Mouse (Mus musculus): Measurements from ENCODE around the gene Ptprt. TPM values are rescaled to one million over a fixed set of nuclear protein-coding genes. Genes with fewer than 3 reads are reported as not detected.
A peak's percentile ranks its signal among the peaks of the same experiment; 100 is the strongest.

Gene Ptprt
- polyA plus RNA-seq, 1 experiment from 2014 or later = 4.6 TPM

DNA sequence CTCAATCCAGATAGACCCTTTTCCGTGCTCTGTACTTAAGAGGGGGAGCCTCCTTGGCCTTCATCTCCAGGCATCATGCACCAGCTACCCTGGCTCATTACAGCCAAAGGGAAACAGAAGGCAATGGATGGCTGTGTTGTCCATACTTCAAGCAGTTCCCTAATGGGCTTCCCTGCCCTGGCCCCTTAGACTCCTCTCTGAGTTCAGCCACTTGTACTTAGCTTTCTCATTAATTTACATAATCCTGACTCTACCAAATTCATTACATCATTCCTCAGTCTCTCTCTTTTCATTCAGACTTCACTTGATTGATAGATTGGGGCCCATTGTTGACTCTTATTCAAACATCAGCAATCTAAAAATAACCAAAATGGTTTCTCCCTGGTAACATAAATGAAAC, 320.7 kb downstream of the Ptprt start:
- Histone ChIP-seq H3K9ac (ENCODE audit: low read depth, low read length) (no peak overlapping the region), H3K36me3 (ENCODE audit: control insufficient read depth, insufficient read depth, low read length) (no peaks in the 10 kb centered on the region), H3K27me3 (ENCODE audit: control insufficient read depth, insufficient read depth, low read length) (no peaks in the 10 kb centered on the region), H3K27ac (ENCODE audit: low read depth, low read length) (no peak overlapping the region), H3K4me3 (ENCODE audit: low read length) (no peak overlapping the region), H3K4me1 (ENCODE audit: control insufficient read depth, insufficient read depth, low read length) (no peaks in the 10 kb centered on the region), H3K4me2 (replicated peaks; ENCODE audit: low read depth, low read length) (no peak overlapping the region), H3K9me3 (ENCODE audit: control insufficient read depth, low read length) (no peaks in the 10 kb centered on the region)
- ATAC-seq (ENCODE audit: low FRiP score, low TSS enrichment) = no peak
- WGBS = 83% methylated on average over 1 of the region's 1 CpGs

DNA sequence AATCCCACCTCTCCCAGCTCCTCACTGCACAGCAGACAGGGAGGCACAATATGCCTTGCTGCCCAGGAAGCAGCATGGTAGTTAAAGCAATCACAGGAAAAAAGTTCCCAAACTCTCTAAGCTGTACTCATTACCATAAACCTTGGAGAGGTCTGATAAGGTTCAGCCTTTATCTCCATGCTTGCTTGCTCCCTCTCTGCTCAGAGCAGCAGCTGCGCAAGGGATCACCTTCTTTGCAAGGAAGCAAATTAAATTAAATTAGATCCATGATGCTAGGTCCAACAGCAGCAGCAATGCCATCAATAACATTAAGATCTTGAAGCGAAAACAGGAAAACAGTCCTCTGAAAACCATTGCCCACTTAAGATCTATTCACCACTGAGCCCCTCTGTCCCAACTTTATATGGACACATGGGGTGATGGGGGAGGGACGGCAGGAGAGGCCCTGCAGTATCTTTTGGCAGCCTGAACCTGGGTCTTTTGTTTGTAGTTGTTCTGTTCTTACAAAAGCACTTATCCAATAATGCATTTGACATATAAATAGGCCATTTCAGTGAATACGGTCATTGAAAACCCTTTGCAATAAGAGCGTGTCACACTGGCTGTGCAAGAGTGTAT, 328.8 kb downstream of the Ptprt start:
- Histone ChIP-seq H3K4me2 (replicated peaks; ENCODE audit: low read depth, low read length) (no peak overlapping the region), H3K27me3 (ENCODE audit: control insufficient read depth, insufficient read depth, low read length) (no peaks in the 10 kb centered on the region), H3K9ac (ENCODE audit: low read depth, low read length) (no peak overlapping the region), H3K36me3 (ENCODE audit: control insufficient read depth, insufficient read depth, low read length) (no peaks in the 10 kb centered on the region), H3K9me3 (ENCODE audit: control insufficient read depth, low read length) (no peaks in the 10 kb centered on the region), H3K27ac (ENCODE audit: low read depth, low read length) (no peak overlapping the region), H3K4me1 (ENCODE audit: control insufficient read depth, insufficient read depth, low read length) (no peaks in the 10 kb centered on the region), H3K4me3 (ENCODE audit: low read length) (no peak overlapping the region)
- ATAC-seq (ENCODE audit: low FRiP score, low TSS enrichment) = no peak
- 81% methylated on average over 5 of the region's 5 CpGs for WGBS

DNA sequence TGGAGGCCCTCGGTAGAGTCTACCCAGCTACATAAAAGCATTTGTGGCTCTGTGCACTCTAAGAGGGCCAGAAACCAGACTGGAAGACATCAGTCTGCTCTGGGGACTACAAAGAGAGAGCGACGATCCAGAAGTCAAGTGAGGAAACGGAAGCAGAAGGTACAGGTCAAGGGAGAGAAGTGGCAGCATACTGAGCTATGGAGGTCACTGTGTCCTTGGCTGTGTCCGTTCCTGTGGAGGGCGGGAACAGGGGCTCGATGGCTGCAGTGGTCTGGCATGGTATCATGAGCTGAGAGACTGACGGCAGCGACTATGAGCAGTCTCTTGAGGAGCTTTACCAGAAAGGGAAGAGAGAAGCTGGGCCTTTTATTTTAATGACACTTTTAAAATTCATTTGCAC, 331.5 kb downstream of the Ptprt start:
- Histone ChIP-seq H3K4me1 (ENCODE audit: control insufficient read depth, insufficient read depth, low read length) (no peaks in the 10 kb centered on the region), H3K9ac (ENCODE audit: low read depth, low read length) (no peak overlapping the region), H3K36me3 (ENCODE audit: control insufficient read depth, insufficient read depth, low read length) (no peaks in the 10 kb centered on the region), H3K4me2 (replicated peaks; ENCODE audit: low read depth, low read length) (no peak overlapping the region), H3K27ac (ENCODE audit: low read depth, low read length) (no peak overlapping the region), H3K9me3 (ENCODE audit: control insufficient read depth, low read length) (no peaks in the 10 kb centered on the region), H3K27me3 (ENCODE audit: control insufficient read depth, insufficient read depth, low read length) (no peaks in the 10 kb centered on the region), H3K4me3 (ENCODE audit: low read length) (no peak overlapping the region)
- WGBS = 85% methylated on average over 9 of the region's 9 CpGs
- no peak for ATAC-seq (ENCODE audit: low FRiP score, low TSS enrichment)

DNA sequence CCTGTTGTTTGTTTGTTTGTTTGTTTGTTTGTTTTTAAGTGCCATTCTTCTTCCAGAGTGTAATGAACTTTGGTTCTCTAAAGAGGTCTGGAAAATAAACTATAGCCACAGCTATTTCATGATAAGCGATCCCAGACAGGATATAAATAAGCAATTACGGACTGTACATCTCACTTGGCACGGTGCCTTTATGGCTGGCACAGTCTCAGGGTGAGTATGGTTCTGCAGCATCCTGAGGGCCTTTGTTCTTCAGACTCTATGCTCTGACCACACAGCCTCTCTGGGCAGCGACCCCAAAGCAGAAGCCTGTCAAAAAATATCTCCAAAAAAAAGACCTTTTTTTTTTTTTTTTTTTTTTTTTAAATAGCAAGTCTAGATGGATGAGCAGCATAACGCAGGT, 338.5 kb downstream of the Ptprt start:
- Histone ChIP-seq H3K27me3 (ENCODE audit: control insufficient read depth, insufficient read depth, low read length) (no peaks in the 10 kb centered on the region), H3K4me1 (ENCODE audit: control insufficient read depth, insufficient read depth, low read length) (no peaks in the 10 kb centered on the region), H3K4me3 (ENCODE audit: low read length) (no peak overlapping the region), H3K36me3 (ENCODE audit: control insufficient read depth, insufficient read depth, low read length) (no peaks in the 10 kb centered on the region), H3K4me2 (replicated peaks; ENCODE audit: low read depth, low read length) (no peak overlapping the region), H3K9me3 (ENCODE audit: control insufficient read depth, low read length) (no peaks in the 10 kb centered on the region), H3K27ac (ENCODE audit: low read depth, low read length) (no peak overlapping the region), H3K9ac (ENCODE audit: low read depth, low read length) (no peak overlapping the region)
- WGBS = 81% methylated on average over 5 of the region's 5 CpGs
- no peak for ATAC-seq (ENCODE audit: low FRiP score, low TSS enrichment)

DNA sequence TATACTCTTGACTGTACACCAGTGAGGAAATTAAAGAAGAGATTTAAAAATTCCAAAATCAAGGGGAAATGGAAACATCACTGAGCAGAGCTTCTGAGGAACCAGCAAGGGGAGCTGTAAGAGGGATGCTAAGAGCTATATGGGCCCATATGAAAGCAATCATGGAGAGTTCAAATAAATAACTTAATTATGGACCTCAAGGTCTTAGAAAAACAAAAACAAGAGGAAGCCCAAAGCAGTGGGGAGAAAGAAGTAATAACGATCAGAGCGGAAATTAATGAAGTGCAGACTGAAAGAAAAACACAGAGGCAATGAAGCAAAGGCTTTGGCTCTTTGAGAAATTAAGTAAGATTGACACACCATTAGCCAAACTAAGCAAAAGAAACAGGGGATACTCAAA, 353.0 kb downstream of the Ptprt start:
- no peak overlapping the region for H3K27ac ChIP-seq (ENCODE audit: low read depth, low read length)
- H3K9ac ChIP-seq (ENCODE audit: low read depth, low read length) = no peak overlapping the region
- WGBS = 12% methylated on average over 2 of the region's 2 CpGs
- ATAC-seq (ENCODE audit: low FRiP score, low TSS enrichment) = peak; percentile 86; the same call in 1 of the 2 replicates
- H3K27me3 ChIP-seq (ENCODE audit: control insufficient read depth, insufficient read depth, low read length) = no peaks in the 10 kb centered on the region
- no peaks in the 10 kb centered on the region for H3K4me1 ChIP-seq (ENCODE audit: control insufficient read depth, insufficient read depth, low read length)
- no peak overlapping the region for H3K4me3 ChIP-seq (ENCODE audit: low read length)
- H3K4me2 ChIP-seq (replicated peaks; ENCODE audit: low read depth, low read length) = no peak overlapping the region
- no peaks in the 10 kb centered on the region for H3K9me3 ChIP-seq (ENCODE audit: control insufficient read depth, low read length)
- H3K36me3 ChIP-seq (ENCODE audit: control insufficient read depth, insufficient read depth, low read length) = no peaks in the 10 kb centered on the region

DNA sequence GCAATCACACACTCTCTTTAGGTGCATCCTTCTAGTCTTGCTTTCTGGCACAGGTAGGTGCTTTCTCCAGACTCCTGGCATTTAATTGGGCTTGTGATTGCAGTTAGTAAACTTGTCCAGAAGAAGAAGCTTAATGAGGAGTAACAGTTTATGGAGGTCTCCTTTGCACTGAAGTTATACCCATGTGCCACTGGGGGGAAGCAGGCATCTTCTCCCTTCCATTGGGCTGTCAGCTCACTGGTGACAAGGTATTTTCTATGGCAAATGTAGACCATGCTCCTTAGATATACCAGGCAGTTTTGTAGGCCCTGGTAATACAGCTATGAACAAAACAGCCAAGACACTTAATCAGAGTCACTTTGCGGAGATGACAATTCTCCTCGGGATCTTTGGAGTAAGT, 366.9 kb downstream of the Ptprt start:
- H3K9me3 ChIP-seq (ENCODE audit: control insufficient read depth, low read length) = peaks cover 8% of the 10 kb centered on the region; the same call in 1 of the 2 replicates
- WGBS = 89% methylated on average over 2 of the region's 2 CpGs
- H3K4me2 ChIP-seq (replicated peaks; ENCODE audit: low read depth, low read length) = no peak overlapping the region
- H3K9ac ChIP-seq (ENCODE audit: low read depth, low read length) = no peak overlapping the region
- ATAC-seq (ENCODE audit: low FRiP score, low TSS enrichment) = no peak
- no peak overlapping the region for H3K4me3 ChIP-seq (ENCODE audit: low read length)
- H3K4me1 ChIP-seq (ENCODE audit: control insufficient read depth, insufficient read depth, low read length) = no peaks in the 10 kb centered on the region
- no peaks in the 10 kb centered on the region for H3K27me3 ChIP-seq (ENCODE audit: control insufficient read depth, insufficient read depth, low read length)
- no peak overlapping the region for H3K27ac ChIP-seq (ENCODE audit: low read depth, low read length)
- no peaks in the 10 kb centered on the region for H3K36me3 ChIP-seq (ENCODE audit: control insufficient read depth, insufficient read depth, low read length)

DNA sequence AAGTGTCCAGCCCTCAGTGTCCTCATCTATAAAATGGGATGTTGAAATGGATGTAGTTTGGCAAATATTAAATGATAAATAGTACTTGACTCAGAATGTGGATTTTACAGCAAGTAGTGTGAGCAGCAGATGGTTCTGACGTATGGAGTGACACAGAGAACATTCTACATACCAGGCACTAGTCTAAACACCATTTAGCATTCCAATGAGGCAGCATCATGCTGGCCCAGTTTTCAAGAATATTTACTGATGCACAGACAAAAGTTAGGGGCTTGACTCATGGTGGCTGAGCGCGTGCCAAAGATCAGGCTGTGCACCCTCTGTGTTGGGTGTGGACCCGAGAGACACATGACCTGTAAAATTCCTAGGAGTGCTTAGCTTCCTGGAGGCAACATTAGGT, 378.3 kb downstream of the Ptprt start:
- Histone ChIP-seq H3K4me1 (ENCODE audit: control insufficient read depth, insufficient read depth, low read length) (no peaks in the 10 kb centered on the region), H3K36me3 (ENCODE audit: control insufficient read depth, insufficient read depth, low read length) (no peaks in the 10 kb centered on the region), H3K27me3 (ENCODE audit: control insufficient read depth, insufficient read depth, low read length) (no peaks in the 10 kb centered on the region), H3K9ac (ENCODE audit: low read depth, low read length) (no peak overlapping the region), H3K27ac (ENCODE audit: low read depth, low read length) (no peak overlapping the region), H3K9me3 (ENCODE audit: control insufficient read depth, low read length) (peaks cover 6% of the 10 kb centered on the region), H3K4me2 (replicated peaks; ENCODE audit: low read depth, low read length) (no peak overlapping the region), H3K4me3 (ENCODE audit: low read length) (no peak overlapping the region)
- no peak for ATAC-seq (ENCODE audit: low FRiP score, low TSS enrichment)
- 79% methylated on average over 4 of the region's 4 CpGs for WGBS

DNA sequence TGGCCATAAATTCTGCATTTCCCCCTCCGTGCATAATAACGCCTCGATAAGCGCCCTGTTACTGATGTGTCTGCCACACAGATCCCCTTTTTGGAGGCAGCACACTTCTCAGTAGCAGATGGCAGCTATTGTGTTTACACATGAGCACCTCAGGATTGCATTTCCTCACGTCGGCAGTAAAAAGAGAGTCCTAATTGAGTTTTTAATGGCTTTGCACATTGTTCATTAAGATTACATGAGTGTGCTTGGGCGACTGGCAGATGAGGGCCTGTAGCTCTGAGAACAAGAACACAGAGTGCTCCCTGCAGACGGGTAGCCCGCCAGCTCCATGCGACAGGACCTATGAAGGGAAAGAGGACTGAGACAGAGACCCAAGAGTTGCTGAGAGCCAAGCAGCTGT, 378.8 kb downstream of the Ptprt start:
- WGBS = 32% methylated on average over 10 of the region's 10 CpGs
- Histone ChIP-seq H3K4me2 (replicated peaks; ENCODE audit: low read depth, low read length) (no peak overlapping the region), H3K9ac (ENCODE audit: low read depth, low read length) (no peak overlapping the region), H3K4me1 (ENCODE audit: control insufficient read depth, insufficient read depth, low read length) (no peaks in the 10 kb centered on the region), H3K9me3 (ENCODE audit: control insufficient read depth, low read length) (peaks cover 1% of the 10 kb centered on the region; the same call in 1 of the 2 replicates), H3K36me3 (ENCODE audit: control insufficient read depth, insufficient read depth, low read length) (no peaks in the 10 kb centered on the region), H3K4me3 (ENCODE audit: low read length) (no peak overlapping the region), H3K27ac (ENCODE audit: low read depth, low read length) (no peak overlapping the region), H3K27me3 (ENCODE audit: control insufficient read depth, insufficient read depth, low read length) (no peaks in the 10 kb centered on the region)
- ATAC-seq (ENCODE audit: low FRiP score, low TSS enrichment) = peak; percentile 49; the same call in 1 of the 2 replicates

DNA sequence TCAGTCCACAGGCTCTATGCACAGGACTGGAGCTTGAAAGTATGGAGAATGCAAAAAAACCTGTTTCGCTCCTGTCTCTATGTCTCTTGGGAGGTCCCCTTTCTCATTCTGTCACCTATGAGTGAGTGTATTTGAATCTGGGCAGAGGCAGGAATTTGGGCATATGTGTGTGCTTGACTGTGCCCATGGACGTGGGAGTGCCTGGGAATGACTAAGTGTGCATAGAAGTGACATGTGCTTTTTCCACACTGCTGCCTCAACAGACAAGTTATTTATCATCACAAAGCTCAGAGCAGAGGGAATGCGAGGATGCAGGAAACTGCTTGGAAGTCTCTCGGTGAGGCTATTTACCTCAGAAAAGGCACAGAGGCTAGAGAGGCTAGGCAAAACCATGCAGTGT, 387.1 kb downstream of the Ptprt start:
- 67% methylated on average over 4 of the region's 4 CpGs for WGBS
- ATAC-seq (ENCODE audit: low FRiP score, low TSS enrichment) = no peak
- Histone ChIP-seq H3K9ac (ENCODE audit: low read depth, low read length) (no peak overlapping the region), H3K27me3 (ENCODE audit: control insufficient read depth, insufficient read depth, low read length) (no peaks in the 10 kb centered on the region), H3K36me3 (ENCODE audit: control insufficient read depth, insufficient read depth, low read length) (no peaks in the 10 kb centered on the region), H3K27ac (ENCODE audit: low read depth, low read length) (no peak overlapping the region), H3K4me2 (replicated peaks; ENCODE audit: low read depth, low read length) (no peak overlapping the region), H3K4me1 (ENCODE audit: control insufficient read depth, insufficient read depth, low read length) (no peaks in the 10 kb centered on the region), H3K9me3 (ENCODE audit: control insufficient read depth, low read length) (no peaks in the 10 kb centered on the region), H3K4me3 (ENCODE audit: low read length) (no peak overlapping the region)

All from kidney, embryonic 14.5 days (tissue).